Mouse (Mus musculus): ENCODE data around the gene Tmem214. TPM values are rescaled to one million over a fixed set of nuclear protein-coding genes. Genes with fewer than 3 reads are reported as not detected.

Tmem214 gene
- polyA plus RNA-seq, 1 experiment: 106 TPM

DNA sequence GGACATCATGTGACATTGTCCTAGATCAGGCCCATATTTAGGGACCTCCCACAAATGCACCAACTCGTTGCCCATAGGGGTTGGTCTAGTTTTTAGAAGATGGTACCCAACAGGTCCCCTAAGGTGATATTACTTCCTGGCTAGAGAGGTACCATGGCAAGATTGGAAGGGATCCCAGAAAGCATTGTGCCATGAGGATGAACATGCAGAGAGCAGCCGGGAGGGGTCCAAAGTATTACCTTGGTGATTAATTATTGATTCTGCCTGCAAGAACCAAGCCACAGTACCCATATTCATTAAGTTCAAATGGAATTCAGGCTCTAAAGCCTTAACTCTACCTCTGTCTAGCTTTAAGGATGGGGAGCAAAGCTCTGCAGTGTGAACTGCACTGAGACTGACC lies 58.3 kb downstream of the Tmem214 start:
- peaks cover 10% of the 10 kb centered on the region for H3K4me1 ChIP-seq (replicated peaks; ENCODE audit: control insufficient read depth, insufficient read depth, low read length)
- no peak overlapping the region for H3K27ac ChIP-seq (ENCODE audit: control insufficient read depth, insufficient read depth, low read length)
- WGBS: 84% methylated on average over 2 of the region's 2 CpGs
- H3K27me3 ChIP-seq (ENCODE audit: control insufficient read depth, insufficient read depth, low read length): no peaks in the 10 kb centered on the region
- no peak overlapping the region for H3K4me3 ChIP-seq (ENCODE audit: control insufficient read depth, insufficient read depth, low read length)
- H3K36me3 ChIP-seq (ENCODE audit: control insufficient read depth, insufficient read depth, low read length): no peaks in the 10 kb centered on the region
- TF ChIP-seq CTCF (IDR thresholded peaks at IDR 0.05; ENCODE audit: borderline replicate concordance, control insufficient read depth, extremely low read depth, insufficient read depth, low read length, poor library complexity): no peak
- no peak for TF ChIP-seq POLR2A (IDR thresholded peaks at IDR 0.05; ENCODE audit: control insufficient read depth, extremely low read depth, insufficient read depth, low read length, poor library complexity)
- no peak for DNase-seq

DNA sequence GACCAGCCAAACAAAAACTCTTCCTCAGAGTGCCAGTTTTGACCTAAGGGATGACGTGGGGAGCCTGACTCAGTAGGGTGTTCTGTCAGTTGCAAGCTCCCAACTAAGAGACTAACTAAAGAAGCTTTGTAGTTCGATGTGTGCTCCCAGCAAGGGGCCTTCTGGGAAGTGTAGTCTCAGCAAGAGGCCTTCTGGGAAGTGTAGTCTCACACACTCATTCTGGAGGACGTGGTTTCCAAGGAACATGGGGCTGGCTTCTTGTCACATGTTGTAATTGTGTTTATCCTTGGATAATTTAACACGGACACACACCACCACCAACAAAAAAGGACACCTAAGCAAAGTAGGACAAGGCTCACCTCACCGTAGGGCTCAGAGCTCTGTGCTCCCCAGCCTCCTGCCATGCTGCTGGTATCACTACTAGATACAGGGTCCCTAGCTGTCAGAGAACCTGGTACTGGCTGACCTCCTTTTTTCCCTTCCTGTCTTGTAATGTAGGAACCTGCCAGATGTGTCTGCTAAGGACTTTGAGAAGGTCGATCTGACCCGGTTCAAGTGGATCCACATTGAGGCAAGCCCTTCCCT lies 60.2 kb downstream of the Tmem214 start:
- Histone ChIP-seq H3K36me3 (ENCODE audit: control insufficient read depth, insufficient read depth, low read length) (no peaks in the 10 kb centered on the region), H3K27me3 (ENCODE audit: control insufficient read depth, insufficient read depth, low read length) (no peaks in the 10 kb centered on the region), H3K4me1 (replicated peaks; ENCODE audit: control insufficient read depth, insufficient read depth, low read length) (no peaks in the 10 kb centered on the region), H3K4me3 (ENCODE audit: control insufficient read depth, insufficient read depth, low read length) (no peak overlapping the region), H3K27ac (ENCODE audit: control insufficient read depth, insufficient read depth, low read length) (no peak overlapping the region)
- WGBS: 66% methylated on average over 7 of the region's 7 CpGs
- TF ChIP-seq POLR2A (IDR thresholded peaks at IDR 0.05; ENCODE audit: control insufficient read depth, extremely low read depth, insufficient read depth, low read length, poor library complexity): no peak
- TF ChIP-seq CTCF (IDR thresholded peaks at IDR 0.05; ENCODE audit: borderline replicate concordance, control insufficient read depth, extremely low read depth, insufficient read depth, low read length, poor library complexity): no peak
- no peak for DNase-seq

Other genes with a start within 250 kb of the Tmem214 start
- 71.8 and 88.0 TPM in 2 replicates for gene Slc35f6, start 220.1 kb upstream of the Tmem214 start, polyA plus RNA-seq (2012; rRNA removed)
- 161 and 208 TPM in 2 replicates for gene Cenpa, start 201.2 kb upstream of the Tmem214 start, polyA plus RNA-seq (2012; rRNA removed)
- 0.75 and 0.92 TPM in 2 replicates for gene Dpysl5, start 156.4 kb upstream of the Tmem214 start, polyA plus RNA-seq (2012; rRNA removed)
- gene Mapre3, start 53.4 kb upstream of the Tmem214 start, polyA plus RNA-seq (2012; rRNA removed): 11.5 and 16.6 TPM in 2 replicates
- gene Agbl5, start 20.7 kb downstream of the Tmem214 start, polyA plus RNA-seq (2012; rRNA removed): 40.7 and 53.0 TPM in 2 replicates
- 192 and 239 TPM in 2 replicates for gene Ost4, start 39.8 kb downstream of the Tmem214 start, polyA plus RNA-seq (2012; rRNA removed)
- gene Emilin1, start 45.4 kb downstream of the Tmem214 start, polyA plus RNA-seq (2012; rRNA removed): 44.6 and 57.5 TPM in 2 replicates
- 28.3 and 32.0 TPM in 2 replicates for gene Khk, start 53.4 kb downstream of the Tmem214 start, polyA plus RNA-seq (2012; rRNA removed)
- gene Cgref1, start 77.6 kb downstream of the Tmem214 start, polyA plus RNA-seq (2012; rRNA removed): 0.31 and 0.70 TPM in 2 replicates
- 401 and 419 TPM in 2 replicates for gene Preb, start 92.3 kb downstream of the Tmem214 start, polyA plus RNA-seq (2012; rRNA removed)
- gene Tcf23, start 100.7 kb downstream of the Tmem214 start, polyA plus RNA-seq (2012; rRNA removed): 0.06 and 0.18 TPM in 2 replicates
- 52.0 and 67.0 TPM in 2 replicates for gene Atraid, start 180.3 kb downstream of the Tmem214 start, polyA plus RNA-seq (2012; rRNA removed)
- gene Slc5a6, start 180.9 kb downstream of the Tmem214 start, polyA plus RNA-seq (2012; rRNA removed): 35.1 and 37.3 TPM in 2 replicates
- 59.8 and 80.9 TPM in 2 replicates for gene Cad, start 186.8 kb downstream of the Tmem214 start, polyA plus RNA-seq (2012; rRNA removed)
- gene Dnajc5g, start 238.3 kb downstream of the Tmem214 start, polyA plus RNA-seq (2012; rRNA removed): not detected in 2 replicates
- gene Slc30a3, start 240.2 kb downstream of the Tmem214 start, polyA plus RNA-seq (2012; rRNA removed): 0.48 and 0.77 TPM in 2 replicates
- 0.92 and 9.3 TPM in 2 replicates for gene Trim54, start 248.7 kb downstream of the Tmem214 start, polyA plus RNA-seq (2012; rRNA removed)